Mouse (Mus musculus) Patski (cell line): ENCODE measurements at regions not wholly inside any gene's neighbourhood (a gene's known extent, or its start where the extent isn't known, plus 50 kb on each side); places are given as distances from the start of the nearest gene placed in this dataset.
A peak's percentile ranks its signal among the peaks of the same experiment; 100 is the strongest.

Experiments
- ATAC-seq: fragments of 100-300 bp; one replicate; pipeline ENCODE4 v1.8.0; 2021
- CTCF ChIA-PET: fragments of 350-600 bp; sonication (Branson Sonifier 250); formaldehyde crosslinking; loops from one replicate; lab custom pipeline; 2022; ENCODE audit warnings: inconsistent platforms; lab: Charles Lee
- POLR2A ChIA-PET: fragments of 350-600 bp; sonication (Branson Sonifier 250); formaldehyde crosslinking; loops from one replicate; lab custom pipeline; 2022; ENCODE audit warnings: antibody characterized with exemption, inconsistent platforms; lab: Charles Lee
- DNase-seq: peaks from one replicate; pipeline ENCODE4 v3.0.0-alpha.2; 2011; ENCODE audit warnings: low read depth, low spot score
- H3K27me3 ChIP-seq: fragments of 371-371 bp; one replicate; pipeline ENCODE4 v1.5.1; 2021
- CTCF ChIP-seq: fragments of 100-300 bp; IDR thresholded peaks from one replicate; pipeline ENCODE4 v1.5.1; 2021
- in situ Hi-C: fragments of 300-500 bp; cut with MboI; formaldehyde crosslinking; loops from 3 replicates; pipeline ENCODE4 v1.11.1; 2018; ENCODE audit warnings: low pct_unique_long_range_greater_than_20kb, mixed read lengths

- peaks cover 30% of the 10 kb centered on the region for H3K27me3 ChIP-seq
- ChIA-PET CTCF (interaction anchor here (1.8 kb wide), 1 partner anchor 10 kb away, joined by 5 read pairs; no protein-coding TSS in a partner anchor), POLR2A (interaction anchor here (0.6 kb wide), 1 partner anchor 33 kb away, joined by 3 read pairs; no protein-coding TSS in a partner anchor)
- no peak for DNase-seq
- TF ChIP-seq CTCF: no peak
- in situ Hi-C loops: no loop called here
- no peak for ATAC-seq
Measured at GRCm38 (mm10) chr15:27129697-27130096, 234.3 kb upstream of the Fbxl7 start.

DNA sequence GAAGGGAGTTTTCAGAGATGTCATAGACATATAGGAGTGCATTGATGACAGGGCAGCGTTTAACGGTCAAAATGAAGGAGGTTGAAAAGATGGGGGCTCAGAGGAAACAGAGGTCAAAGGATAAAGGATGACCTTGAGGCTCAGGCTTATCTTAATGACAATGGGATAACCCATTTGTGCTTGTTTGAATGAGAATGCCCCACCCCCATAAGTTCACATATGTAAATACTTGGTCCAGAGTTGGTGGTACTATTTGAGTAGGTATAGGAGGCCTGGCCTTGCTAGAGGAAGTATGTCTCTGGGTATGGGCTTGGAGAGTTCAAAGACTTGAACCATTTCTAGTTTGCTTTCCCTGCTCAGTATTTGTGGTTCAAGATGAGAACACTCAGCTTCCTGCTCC lies 237.4 kb upstream of the Fbxl7 start:
- H3K27me3 ChIP-seq: peaks cover 22% of the 10 kb centered on the region
- ATAC-seq (no peak), DNase-seq (no peak)
- no peak for TF ChIP-seq CTCF
- ChIA-PET CTCF (no interaction called here), POLR2A (no interaction called here)
- in situ Hi-C loops: no loop called here

DNA sequence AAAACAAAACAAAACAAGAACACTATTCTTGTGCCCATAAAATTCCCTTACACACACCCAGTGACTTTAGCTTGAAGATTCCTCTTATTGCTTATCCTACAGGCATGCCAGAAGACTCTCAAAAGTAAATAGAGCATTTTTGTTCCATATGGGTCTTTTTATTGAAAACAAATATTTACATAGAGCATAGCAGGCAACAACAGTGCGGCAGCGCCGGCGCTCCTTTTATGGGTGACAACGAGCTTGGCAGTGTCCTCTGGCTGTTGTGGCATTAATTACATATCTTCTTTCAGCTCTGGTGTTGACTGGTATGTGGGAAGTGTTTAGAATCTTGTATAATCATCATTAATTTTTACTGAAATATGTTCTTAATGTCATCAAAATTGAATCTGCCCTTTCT lies 242.2 kb upstream of the Fbxl7 start:
- ATAC-seq (no peak), DNase-seq (no peak)
- POLR2A ChIA-PET: no interaction called here
- in situ Hi-C loops: no loop called here
- TF ChIP-seq CTCF: no peak
- CTCF ChIA-PET: no interaction called here
- peaks cover 32% of the 10 kb centered on the region for H3K27me3 ChIP-seq

DNA sequence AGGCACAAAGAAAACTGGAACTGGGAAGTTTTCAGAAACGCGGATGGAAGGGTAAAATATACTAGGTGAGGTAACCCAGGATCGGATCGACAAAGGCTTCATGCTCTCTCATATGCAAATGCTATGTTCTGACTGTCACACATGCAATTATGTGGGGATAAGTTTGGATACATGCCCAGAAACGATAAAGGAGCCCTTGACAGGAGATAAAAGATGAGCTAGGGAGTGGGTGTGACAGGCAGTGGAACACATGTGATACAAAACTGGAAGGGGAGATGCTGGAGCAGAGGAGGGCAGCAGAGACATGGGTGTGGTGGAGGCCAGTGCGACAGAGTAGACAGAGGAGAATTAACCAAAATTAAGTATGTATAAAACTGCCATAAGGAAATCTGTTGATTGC lies 250.5 kb upstream of the Fbxl7 start:
- CTCF ChIA-PET: no interaction called here
- H3K27me3 ChIP-seq: peaks cover 45% of the 10 kb centered on the region
- TF ChIP-seq CTCF: no peak
- POLR2A ChIA-PET: no interaction called here
- in situ Hi-C loops: no loop called here
- ATAC-seq (no peak), DNase-seq (no peak)

- TF ChIP-seq CTCF: no peak
- ATAC-seq (no peak), DNase-seq (no peak)
- ChIA-PET CTCF (no interaction called here), POLR2A (no interaction called here)
- in situ Hi-C loops: no loop called here
- H3K27me3 ChIP-seq: peaks cover 3% of the 10 kb centered on the region
Measured at GRCm38 (mm10) chr15:27160986-27161385, 265.6 kb upstream of the Fbxl7 start.

- ChIA-PET POLR2A (no interaction called here), CTCF (no interaction called here)
- no peak for DNase-seq
- H3K27me3 ChIP-seq: peaks cover 7% of the 10 kb centered on the region
- in situ Hi-C loops: no loop called here
- TF ChIP-seq CTCF: no peak
- ATAC-seq: no peak
Measured at GRCm38 (mm10) chr15:27167484-27167883, 272.1 kb upstream of the Fbxl7 start.

GRCm38 (mm10) chr15:27169846-27170245 lies 274.5 kb upstream of the Fbxl7 start:
- no peak for ATAC-seq
- POLR2A ChIA-PET: no interaction called here
- DNase-seq: no peak

DNA sequence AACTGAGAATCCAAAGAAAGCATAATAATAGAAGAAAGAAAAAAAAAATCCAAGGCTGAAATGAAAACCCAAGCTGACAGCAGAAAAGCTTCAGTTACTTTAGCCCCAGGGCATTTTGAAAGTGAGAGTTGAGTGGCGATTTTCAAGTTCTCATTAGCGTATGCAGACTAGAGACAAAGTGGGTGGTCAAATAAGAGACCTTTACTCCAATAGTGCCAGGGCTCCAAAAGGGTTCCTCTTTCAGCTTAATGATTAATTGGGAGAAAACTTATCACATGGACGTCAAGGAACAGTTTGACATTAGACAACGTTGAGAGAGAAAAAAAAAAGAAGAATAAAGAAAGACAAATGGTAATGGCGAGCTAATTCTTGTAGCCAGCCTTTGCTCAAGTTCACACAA lies 278.1 kb upstream of the Fbxl7 start:
- in situ Hi-C loops: no loop called here
- TF ChIP-seq CTCF: no peak
- CTCF ChIA-PET: interaction anchor here (0.6 to 1.6 kb wide), 2 partner anchors 9 to 1470 kb away, joined by 3 to 5 read pairs; no protein-coding TSS in a partner anchor
- POLR2A ChIA-PET: no interaction called here
- no peak for DNase-seq
- H3K27me3 ChIP-seq: peaks cover 34% of the 10 kb centered on the region
- no peak for ATAC-seq

More at GRCm38 (mm10) chr15:27169846-27170245, 274.5 kb upstream of the Fbxl7 start:
- CTCF ChIA-PET: no interaction called here
- peaks cover 11% of the 10 kb centered on the region for H3K27me3 ChIP-seq
- in situ Hi-C loops: no loop called here
- no peak for TF ChIP-seq CTCF

DNA sequence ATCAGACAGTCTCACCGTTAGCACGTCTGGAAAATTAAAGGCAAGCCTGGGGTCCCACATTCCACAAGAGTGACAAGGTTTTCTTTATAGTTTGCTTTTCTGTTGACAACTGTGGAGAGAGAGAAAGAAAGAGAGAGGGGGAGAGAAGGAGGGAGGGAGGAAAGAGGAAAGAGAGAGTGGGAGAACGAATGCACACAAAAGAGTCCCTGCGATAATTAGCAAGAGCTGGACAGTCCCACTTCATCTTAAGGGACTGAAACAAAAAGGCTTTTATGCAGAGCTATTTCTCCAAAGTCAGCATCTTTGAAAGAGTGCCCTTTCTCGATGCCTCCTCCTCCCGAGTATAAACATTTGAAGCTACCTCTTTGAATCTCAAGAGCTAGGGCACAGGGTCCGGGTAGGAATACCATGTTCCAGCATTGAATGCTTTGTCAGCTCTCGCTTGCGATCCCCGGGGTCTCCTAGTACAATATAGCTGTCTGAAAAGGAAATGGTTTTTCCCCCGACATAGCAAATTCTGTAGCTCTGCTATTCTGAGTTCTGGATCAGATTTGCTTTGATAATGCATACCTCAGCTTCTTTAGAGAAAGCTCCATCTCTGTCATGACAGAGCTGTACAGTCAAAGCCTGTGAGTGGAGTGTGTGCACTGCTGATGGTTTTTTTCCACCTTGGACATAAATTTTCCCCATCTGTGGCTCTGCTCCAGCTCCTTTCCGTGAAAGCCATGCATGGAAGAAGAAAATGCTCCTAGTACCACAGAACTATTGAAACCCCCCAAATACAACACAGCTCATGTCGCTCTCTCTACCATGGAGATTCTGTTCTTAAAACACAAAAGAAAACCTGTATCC lies 282.9 kb upstream of the Fbxl7 start:
- peaks cover 44% of the 10 kb centered on the region for H3K27me3 ChIP-seq
- in situ Hi-C loops: no loop called here
- ChIA-PET POLR2A (no interaction called here), CTCF (interaction anchor here (1.4 kb wide), 1 partner anchor 38 kb away, joined by 3 read pairs; no protein-coding TSS in a partner anchor)
- no peak for TF ChIP-seq CTCF
- no peak for DNase-seq
- ATAC-seq: no peak

DNA sequence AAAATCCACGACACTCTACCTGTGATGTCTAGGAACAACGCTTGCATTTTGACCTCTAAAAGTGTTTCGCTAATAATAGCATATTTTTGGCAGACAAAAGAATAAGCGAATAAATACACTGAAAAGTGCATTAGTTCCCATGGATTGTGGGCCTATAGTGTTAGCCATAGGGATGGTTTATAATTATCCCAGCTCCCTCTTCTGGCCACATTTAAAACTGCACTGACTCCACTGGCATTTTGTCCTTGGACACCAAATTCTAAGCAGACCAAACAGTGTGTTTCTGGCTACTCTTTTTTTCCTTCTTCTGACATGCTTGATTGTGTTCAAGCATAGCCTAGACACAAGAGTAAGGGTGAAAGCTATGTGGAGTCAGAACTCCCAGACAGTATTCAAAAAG lies 276.8 kb upstream of the Ank start:
- TF ChIP-seq CTCF: peak; percentile 84
- ChIA-PET POLR2A (no interaction called here), CTCF (interaction anchor here (1.2 to 3.8 kb wide), 3 partner anchors 569 to 722 kb away, joined by 5 to 22 read pairs (median 7); no protein-coding TSS in a partner anchor)
- DNase-seq: no peak
- in situ Hi-C loops: no loop called here
- H3K27me3 ChIP-seq: peaks cover 26% of the 10 kb centered on the region
- ATAC-seq: peak; percentile 78

DNA sequence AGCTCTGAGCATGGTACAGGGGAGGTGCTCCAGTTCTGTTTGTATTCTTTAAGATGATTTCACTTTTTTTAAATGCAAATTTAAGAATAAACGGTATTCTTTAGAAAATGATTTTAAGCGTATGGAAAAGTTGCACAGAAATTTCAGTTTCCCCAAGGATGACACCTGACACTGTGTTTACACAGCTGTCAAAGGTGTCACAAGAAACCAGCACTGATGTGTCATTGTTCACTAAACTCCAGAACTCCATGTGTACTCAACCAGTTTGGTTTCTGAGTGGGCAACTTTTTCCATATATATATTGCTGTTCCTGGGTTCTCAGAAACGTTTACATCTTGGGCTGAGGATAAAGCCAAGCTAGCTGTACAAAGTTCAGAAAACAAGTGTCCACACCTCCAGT lies 265.0 kb upstream of the Ank start:
- ATAC-seq (no peak), DNase-seq (no peak)
- in situ Hi-C loops: no loop called here

More for the DNA sequence above, 265.0 kb upstream of the Ank start:
- POLR2A ChIA-PET: no interaction called here
- TF ChIP-seq CTCF: no peak
- H3K27me3 ChIP-seq: peaks cover 13% of the 10 kb centered on the region
- CTCF ChIA-PET: no interaction called here
